Mouse (Mus musculus): ENCODE measurements around the gene Noto.

DNA sequence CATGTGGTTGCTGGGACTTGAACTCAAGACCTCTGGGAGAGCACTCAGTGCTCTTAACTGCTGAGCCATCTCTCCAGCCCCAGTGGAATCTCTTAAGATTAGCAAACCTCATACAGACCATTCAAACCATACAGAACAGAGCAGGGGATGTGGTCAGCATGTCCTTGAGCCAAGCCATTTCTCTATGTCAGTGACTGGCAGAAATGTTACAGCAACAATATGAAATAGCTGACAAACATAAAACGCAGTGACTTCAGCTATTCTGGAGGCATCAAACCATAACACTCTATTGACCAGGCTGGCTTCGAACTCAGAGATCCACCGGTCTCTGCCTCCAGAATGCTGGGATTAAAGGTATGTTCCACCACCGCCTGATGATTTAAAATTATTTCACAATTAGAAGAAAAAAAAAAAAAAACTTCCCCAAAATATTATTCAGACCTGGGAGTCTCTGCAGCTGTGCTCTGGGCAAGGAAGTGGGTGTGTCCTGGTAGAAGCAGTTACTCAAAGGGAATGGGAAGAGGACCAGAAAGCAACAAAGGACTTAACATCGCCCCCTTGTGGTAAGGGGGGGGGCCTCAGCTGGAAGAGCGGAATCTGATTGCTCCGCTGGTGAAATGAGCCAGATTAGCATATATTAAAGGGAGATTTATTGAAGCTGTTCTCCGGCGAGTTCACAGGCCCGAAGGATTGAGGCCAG, 43.3 kb upstream of the Noto start:
- TF ChIP-seq CTCF (IDR thresholded peaks at IDR 0.05; ENCODE audit: low read depth) (peak; percentile 87), EP300 (IDR thresholded peaks at IDR 0.05; ENCODE audit: low read depth) (no peak)
